Mouse (Mus musculus): ENCODE measurements around the gene Pde5a.

- TF ChIP-seq EP300 (IDR thresholded peaks at IDR 0.05) (no peak), CTCF (IDR thresholded peaks at IDR 0.05) (no peak)
These were observed 166.5 kb downstream of the Pde5a start for GRCm38 (mm10) chr3:122895189-122895731.
